Mouse (Mus musculus): ENCODE measurements at regions not wholly inside any gene's neighbourhood (a gene's known extent, or its start where the extent isn't known, plus 50 kb on each side); places are given as distances from the start of the nearest gene placed in this dataset.
"Not testable (repeated sequence)": the region's sequence is repeated elsewhere in the genome, so short reads cannot be mapped to it uniquely, and the experiment has no call there.

- intact Hi-C loops (cut with DNase I) = no loop called here
- no peak for DNase-seq
Measured at GRCm38 (mm10) chr4:21464456-21464855, 221.3 kb downstream of the Prdm13 start.

GRCm38 (mm10) chr4:21441274-21441673 is 244.5 kb downstream of the Prdm13 start:
- intact Hi-C loops (cut with DNase I) = no loop called here
- DNase-seq = no peak

- intact Hi-C loops (cut with DNase I) = no loop called here
- DNase-seq = no peak
Measured at GRCm38 (mm10) chr4:21436710-21437109, 249.1 kb downstream of the Prdm13 start.

- no peak for DNase-seq
- intact Hi-C loops (cut with DNase I) = no loop called here
Measured at GRCm38 (mm10) chr4:21407850-21408249, 277.9 kb downstream of the Prdm13 start.

GRCm38 (mm10) chr4:21369314-21369713 is 316.4 kb downstream of the Prdm13 start:
- intact Hi-C loops (cut with DNase I) = loop anchor here (2.0 to 5.0 kb wide), 2 partner anchors 21 to 1247 kb away; no protein-coding TSS in a partner anchor

GRCm38 (mm10) chr4:21368234-21369021 is 317.3 kb downstream of the Prdm13 start:
- no peak for DNase-seq
- intact Hi-C loops (cut with DNase I) = loop anchor here (2.0 to 5.0 kb wide), 2 partner anchors 22 to 1246 kb away; no protein-coding TSS in a partner anchor

More at GRCm38 (mm10) chr4:21369314-21369713, 316.4 kb downstream of the Prdm13 start:
- DNase-seq = no peak

- intact Hi-C loops (cut with DNase I) = no loop called here
- DNase-seq = no peak
Measured at GRCm38 (mm10) chr4:21321769-21322168, 364.0 kb downstream of the Prdm13 start.

- intact Hi-C loops (cut with DNase I); DNase-seq: not testable (repeated sequence)
Measured at GRCm38 (mm10) chr4:21309239-21309638, 376.5 kb downstream of the Prdm13 start.

- intact Hi-C loops (cut with DNase I) = no loop called here
- DNase-seq = no peak
Measured at GRCm38 (mm10) chr4:21307476-21308011, 378.2 kb downstream of the Prdm13 start.

GRCm38 (mm10) chr4:21300141-21300540 is 385.6 kb downstream of the Prdm13 start:
- intact Hi-C loops (cut with DNase I) = no loop called here
- DNase-seq = no peak

- intact Hi-C loops (cut with DNase I) = no loop called here
- no peak for DNase-seq
Measured at GRCm38 (mm10) chr4:21267302-21267701, 418.5 kb downstream of the Prdm13 start.

- intact Hi-C loops (cut with DNase I) = no loop called here
- no peak for DNase-seq
Measured at GRCm38 (mm10) chr4:21266886-21267285, 418.9 kb downstream of the Prdm13 start.

- DNase-seq = no peak
- intact Hi-C loops (cut with DNase I) = no loop called here
Measured at GRCm38 (mm10) chr4:21250396-21250795, 435.4 kb downstream of the Prdm13 start.

GRCm38 (mm10) chr4:21222631-21223030 is 463.1 kb downstream of the Prdm13 start:
- intact Hi-C loops (cut with DNase I) = no loop called here
- DNase-seq = no peak

- intact Hi-C loops (cut with DNase I) = no loop called here
- DNase-seq = no peak
Measured at GRCm38 (mm10) chr4:21207617-21208016, 478.1 kb downstream of the Prdm13 start.

- intact Hi-C loops (cut with DNase I) = no loop called here
- DNase-seq = no peak
Measured at GRCm38 (mm10) chr4:21195620-21196019, 490.1 kb downstream of the Prdm13 start.

- intact Hi-C loops (cut with DNase I) = no loop called here
- no peak for DNase-seq
Measured at GRCm38 (mm10) chr4:21173789-21174188, 512.0 kb downstream of the Prdm13 start.

- DNase-seq = no peak
- intact Hi-C loops (cut with DNase I) = no loop called here
Measured at GRCm38 (mm10) chr4:21173019-21173418, 512.7 kb downstream of the Prdm13 start.

- intact Hi-C loops (cut with DNase I) = no loop called here
- no peak for DNase-seq
Measured at GRCm38 (mm10) chr4:21170734-21171133, 515.0 kb downstream of the Prdm13 start.

GRCm38 (mm10) chr4:21162124-21162523 is 523.6 kb downstream of the Prdm13 start:
- intact Hi-C loops (cut with DNase I) = no loop called here
- DNase-seq = no peak

GRCm38 (mm10) chr4:21125892-21126291 is 559.9 kb downstream of the Prdm13 start:
- intact Hi-C loops (cut with DNase I) = no loop called here
- no peak for DNase-seq

GRCm38 (mm10) chr4:21095741-21096140 is 590.0 kb downstream of the Prdm13 start:
- intact Hi-C loops (cut with DNase I) = no loop called here
- no peak for DNase-seq
